Mouse (Mus musculus) embryonic facial prominence, embryonic 11.5 days (tissue): ENCODE results near the gene Gtpbp1. TPM values are rescaled to one million over a fixed set of nuclear protein-coding genes. Genes with fewer than 3 reads are reported as not detected.
A peak's percentile ranks its signal among the peaks of the same experiment; 100 is the strongest.

ENCODE experiments used
- ATAC-seq: fragments of 200-750 bp; cut with Nextera tagmentation; replicated peaks from 2 replicates; pipeline ENCODE4 v1.8.0; 2017; ENCODE audit warnings: low read depth; ENCODE audit not compliant: insufficient number of reproducible peaks, low FRiP score, low TSS enrichment
- DNase-seq: peaks from one replicate; pipeline ENCODE4 v3.0.0-alpha.2; 2015; ENCODE audit warnings: low spot score
- H3K27ac ChIP-seq: fragments of 300-500 bp; sonication (generic); replicated peaks from 2 replicates; pipeline ENCODE4 v1.5.1; 2014; ENCODE audit warnings: mild to moderate bottlenecking, low read depth, low read length, control low read depth
- H3K27me3 ChIP-seq: fragments of 300-500 bp; sonication (generic); 2 replicates; pipeline ENCODE4 v1.6.1; 2014; ENCODE audit warnings: mild to moderate bottlenecking, low read length, moderate library complexity, mixed read lengths; ENCODE audit not compliant: control insufficient read depth, insufficient read depth
- H3K36me3 ChIP-seq: fragments of 300-500 bp; sonication (generic); replicated peaks from 2 replicates; pipeline ENCODE4 v1.6.1; 2014; ENCODE audit warnings: low read depth, mild to moderate bottlenecking, low read length, moderate library complexity, mixed read lengths; ENCODE audit not compliant: control insufficient read depth, insufficient read depth
- H3K4me1 ChIP-seq: fragments of 300-500 bp; sonication (generic); 2 replicates; pipeline ENCODE4 v1.6.1; 2014; ENCODE audit warnings: low read length, mixed read lengths; ENCODE audit not compliant: control insufficient read depth, insufficient read depth
- H3K4me2 ChIP-seq: fragments of 300-500 bp; sonication (generic); 2 replicates; pipeline ENCODE4 v1.6.1; 2014; ENCODE audit warnings: low read depth, mild to moderate bottlenecking, control low read depth, low read length, moderate library complexity
- H3K4me3 ChIP-seq: fragments of 300-500 bp; sonication (generic); 2 replicates; pipeline ENCODE4 v1.5.1; 2014; ENCODE audit warnings: low read depth, low read length, control low read depth
- H3K9ac ChIP-seq: fragments of 300-500 bp; sonication (generic); replicated peaks from 2 replicates; pipeline ENCODE4 v1.6.1; 2014; ENCODE audit warnings: mild to moderate bottlenecking, control low read depth, low read length
- H3K9me3 ChIP-seq: fragments of 300-500 bp; sonication (generic); replicated peaks from 2 replicates; pipeline ENCODE4 v1.6.1; 2016; ENCODE audit warnings: mild to moderate bottlenecking, low read length, inconsistent platforms, mixed read lengths; ENCODE audit not compliant: control insufficient read depth
- WGBS: fragments of 180-500 bp; shearing (Covaris S2); extraction: QIAGEN DNeasy Blood & Tissue Kit; methylation state at CpG from one replicate; pipeline ENCODE4 v1.1.7; 2014; 5-methylcytosine and 5-hydroxymethylcytosine counted together
- polyA plus RNA-seq: library from polyadenylated mRNA; unstranded; fragments of >200 nt; fragmentation: Nextera tagmentation; extraction: Ambion mirVana; gene quantifications from 2 replicates; pipeline ENCODE4 v1.2.1, GENCODE M21; 2014

Gtpbp1 gene
- polyA plus RNA-seq, 1 experiment from 2014 or later = 29.2 TPM

GRCm38 (mm10) chr15:79763601-79764246 lies 73.1 kb downstream of the Gtpbp1 start:
- DNase-seq (no peak), ATAC-seq (no peak)
- Histone ChIP-seq H3K27me3 (no peaks in the 10 kb centered on the region), H3K4me2 (no peak overlapping the region), H3K4me1 (no peaks in the 10 kb centered on the region), H3K27ac (no peak overlapping the region), H3K4me3 (no peak overlapping the region), H3K9me3 (no peaks in the 10 kb centered on the region), H3K36me3 (no peaks in the 10 kb centered on the region; the same call in 1 of the 2 replicates), H3K9ac (no peak overlapping the region)
- WGBS = 92% methylated on average over 7 of the region's 7 CpGs

- H3K9me3 ChIP-seq = no peaks in the 10 kb centered on the region
- no peak for ATAC-seq
- no peak overlapping the region for H3K27ac ChIP-seq
- no peak for DNase-seq
- no peak overlapping the region for H3K9ac ChIP-seq
- no peaks in the 10 kb centered on the region for H3K4me1 ChIP-seq
- H3K27me3 ChIP-seq = no peaks in the 10 kb centered on the region
- WGBS = 83% methylated on average over 11 of the region's 11 CpGs
- H3K36me3 ChIP-seq = no peaks in the 10 kb centered on the region; the same call in 1 of the 2 replicates
- H3K4me3 ChIP-seq = no peak overlapping the region
- no peak overlapping the region for H3K4me2 ChIP-seq
Observed at GRCm38 (mm10) chr15:79764539-79765267, 74.1 kb downstream of the Gtpbp1 start.

- H3K27ac ChIP-seq = no peak overlapping the region
- WGBS = 85% methylated on average over 2 of the region's 2 CpGs
- DNase-seq (no peak), ATAC-seq (no peak)
- no peak overlapping the region for H3K4me3 ChIP-seq
- no peaks in the 10 kb centered on the region for H3K27me3 ChIP-seq
- H3K4me1 ChIP-seq = no peaks in the 10 kb centered on the region
- H3K9me3 ChIP-seq = no peaks in the 10 kb centered on the region
- H3K36me3 ChIP-seq = no peaks in the 10 kb centered on the region; the same call in 1 of the 2 replicates
- no peak overlapping the region for H3K9ac ChIP-seq
- no peak overlapping the region for H3K4me2 ChIP-seq
Observed at GRCm38 (mm10) chr15:79765361-79765760, 74.7 kb downstream of the Gtpbp1 start.

- Histone ChIP-seq H3K4me1 (no peaks in the 10 kb centered on the region), H3K36me3 (no peaks in the 10 kb centered on the region; the same call in 1 of the 2 replicates), H3K9ac (no peak overlapping the region), H3K27me3 (no peaks in the 10 kb centered on the region), H3K9me3 (no peaks in the 10 kb centered on the region), H3K27ac (no peak overlapping the region), H3K4me3 (no peak overlapping the region), H3K4me2 (no peak overlapping the region)
- ATAC-seq = 0 out of 2 replicates have a peak, but pooled peaks have one; percentile 21
- WGBS = 76% methylated on average over 9 of the region's 10 CpGs
- no peak for DNase-seq
Observed at GRCm38 (mm10) chr15:79766168-79766567, 75.5 kb downstream of the Gtpbp1 start.

- H3K9ac ChIP-seq = no peak overlapping the region
- H3K9me3 ChIP-seq = no peaks in the 10 kb centered on the region
- no peaks in the 10 kb centered on the region for H3K4me1 ChIP-seq
- H3K36me3 ChIP-seq = no peaks in the 10 kb centered on the region; the same call in 1 of the 2 replicates
- no peak for DNase-seq
- no peak overlapping the region for H3K4me3 ChIP-seq
- ATAC-seq = no peak
- no peaks in the 10 kb centered on the region for H3K27me3 ChIP-seq
- no peak overlapping the region for H3K4me2 ChIP-seq
- no peak overlapping the region for H3K27ac ChIP-seq
- 92% methylated on average over 10 of the region's 10 CpGs for WGBS
Observed at GRCm38 (mm10) chr15:79766586-79767071, 76.0 kb downstream of the Gtpbp1 start.

- Histone ChIP-seq H3K9ac (no peak overlapping the region), H3K4me1 (no peaks in the 10 kb centered on the region), H3K36me3 (no peaks in the 10 kb centered on the region; the same call in 1 of the 2 replicates), H3K27ac (no peak overlapping the region), H3K4me3 (no peak overlapping the region), H3K27me3 (no peaks in the 10 kb centered on the region), H3K9me3 (no peaks in the 10 kb centered on the region), H3K4me2 (no peak overlapping the region)
- ATAC-seq (no peak), DNase-seq (no peak)
- 88% methylated on average over 16 of the region's 16 CpGs for WGBS
Observed at GRCm38 (mm10) chr15:79767327-79767961, 76.8 kb downstream of the Gtpbp1 start.

- Histone ChIP-seq H3K4me2 (no peak overlapping the region), H3K27me3 (no peaks in the 10 kb centered on the region), H3K4me3 (no peak overlapping the region), H3K9ac (no peak overlapping the region), H3K36me3 (no peaks in the 10 kb centered on the region), H3K4me1 (no peaks in the 10 kb centered on the region), H3K9me3 (no peaks in the 10 kb centered on the region), H3K27ac (no peak overlapping the region)
- 63% methylated on average over 6 of the region's 6 CpGs for WGBS
- ATAC-seq = no peak
- DNase-seq = no peak
Observed at GRCm38 (mm10) chr15:79768302-79768701, 77.7 kb downstream of the Gtpbp1 start.
